Mouse (Mus musculus) hematopoietic stem cell, adult 5-6 weeks (primary cell): ENCODE measurements at regions not wholly inside any gene's neighbourhood (a gene's known extent, or its start where the extent isn't known, plus 50 kb on each side); places are given as distances from the start of the nearest gene placed in this dataset.

Experiments
- ATAC-seq, 2 experiments: fragments of 125-278 bp in 1 of 2; replicated peaks in 1 of 2; 2 replicates each; pipeline ENCODE4 v1.8.0; 2016 to 2017; ENCODE audit warnings: inconsistent platforms in 2 of 2, mild to moderate bottlenecking in 2 of 2, moderate number of reproducible peaks in 2 of 2, low read depth in 1 of 2, moderate TSS enrichment in 1 of 2; ENCODE audit not compliant: low FRiP score in 2 of 2, poor library complexity in 2 of 2, severe bottlenecking in 2 of 2, insufficient read depth in 1 of 2, low TSS enrichment in 1 of 2

GRCm38 (mm10) chr14:67142556-67143250 is 1133.7 kb upstream of the Gulo start:
- no peak for ATAC-seq

GRCm38 (mm10) chr14:67141581-67142441 is 1132.8 kb upstream of the Gulo start:
- no peak for ATAC-seq

GRCm38 (mm10) chr14:67141151-67141550 is 1132.1 kb upstream of the Gulo start:
- no peak for ATAC-seq

GRCm38 (mm10) chr14:67139674-67140073 is 1130.7 kb upstream of the Gulo start:
- ATAC-seq, result no peak

GRCm38 (mm10) chr14:67139152-67139551 is 1130.1 kb upstream of the Gulo start:
- ATAC-seq, result no peak

- no peak for ATAC-seq
Measured at GRCm38 (mm10) chr14:67136141-67136498, 1127.1 kb upstream of the Gulo start.

GRCm38 (mm10) chr14:67135221-67136140 is 1126.5 kb upstream of the Gulo start:
- ATAC-seq, result no peak

- ATAC-seq, result no peak
Measured at GRCm38 (mm10) chr14:67133221-67133620, 1124.2 kb upstream of the Gulo start.

- ATAC-seq, result no peak
Measured at GRCm38 (mm10) chr14:67127118-67127517, 1118.1 kb upstream of the Gulo start.

- no peak for ATAC-seq
Measured at GRCm38 (mm10) chr14:67126254-67126653, 1117.2 kb upstream of the Gulo start.

- no peak for ATAC-seq
Measured at GRCm38 (mm10) chr14:67123300-67123699, 1114.3 kb upstream of the Gulo start.
